Mouse (Mus musculus) ES-Bruce4 (cell line): Measurements from ENCODE around the gene Izumo1r.

ENCODE experiments used
- CTCF ChIP-seq: IDR thresholded peaks from one replicate; pipeline ENCODE4 v1.8.1; 2011; ENCODE audit warnings: low read depth, low read length
- POLR2A ChIP-seq: IDR thresholded peaks from one replicate; pipeline ENCODE4 v1.8.1; 2011; ENCODE audit warnings: low read length; ENCODE audit not compliant: insufficient read depth

GRCm38 (mm10) chr9:14890699-14891098, 13.1 kb downstream of the Izumo1r start:
- TF ChIP-seq POLR2A (no peak), CTCF (no peak)
